Mouse (Mus musculus): Measurements from ENCODE around the gene Gnptab.

DNA sequence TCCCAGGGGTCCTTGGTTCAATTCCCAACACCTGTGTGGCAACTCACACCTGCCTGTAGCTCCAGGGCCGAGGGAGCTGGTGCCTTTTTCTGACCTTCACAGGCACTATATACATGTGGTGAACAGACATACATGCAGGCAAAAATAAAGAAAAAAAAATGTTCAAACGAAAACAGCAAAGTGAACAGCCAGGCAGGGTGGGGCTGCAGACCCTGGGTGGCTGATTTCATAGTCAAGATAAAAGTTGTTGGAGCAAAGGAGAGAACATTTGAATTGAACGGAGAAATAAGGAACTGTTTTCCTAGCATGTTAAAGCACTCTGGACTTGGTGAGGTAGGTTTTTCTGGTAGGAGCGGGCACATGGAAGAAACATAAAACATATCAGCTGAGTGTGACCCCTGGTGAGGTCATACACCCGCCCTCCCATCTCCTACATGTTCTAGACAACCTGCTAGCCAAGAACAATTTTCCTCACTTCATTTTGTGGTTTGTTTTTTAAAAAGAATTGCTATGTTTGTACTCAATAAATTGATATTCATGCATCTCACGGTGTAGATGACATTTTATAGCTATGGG, 19.8 kb downstream of the Gnptab start:
- no peak for TF ChIP-seq CTCF (conservative IDR thresholded peaks at IDR 0.05; ENCODE audit: insufficient read depth, insufficient read length, low read depth, low read length)
- TF ChIP-seq POLR2A (IDR thresholded peaks at IDR 0.05; ENCODE audit: low read depth, low read length): no peak
